In genomic region chr9:13748404-13748797, GRCm38 (mm10) we compare ENCODE assay signal across 8 mouse cellular contexts. TPM values are rescaled to one million over a fixed set of nuclear protein-coding genes. Genes with fewer than 3 reads are reported as not detected.
DNase-seq lines count a peak whose midpoint lies in the region; ATAC-seq and TF ChIP-seq lines count a peak whose summit lies in the region.

Mtmr2 (plus strand) TSS chr9:13748410.

- peak within 1 kb of the TSS; percentile 98 for H3K27ac ChIP-seq in testis, adult 2 months (ENCODE audit: control insufficient read depth, insufficient read depth, low read depth, low read length)
- peak within 1 kb of the TSS; percentile 99 for H3K27ac ChIP-seq in heart, embryonic 10.5 days
- H3K27ac ChIP-seq in midbrain, postnatal 0 days (ENCODE audit: low read depth, low read length), result peak within 1 kb of the TSS; percentile 93

- no peaks in the 10 kb centered on the region for H3K4me1 ChIP-seq in testis, adult 2 months (ENCODE audit: control insufficient read depth, insufficient read depth, low read length)
- peaks cover 11% of the 10 kb centered on the region; the same call in 1 of the 2 replicates for H3K4me1 ChIP-seq in heart, embryonic 10.5 days
- no peaks in the 10 kb centered on the region for H3K4me1 ChIP-seq in midbrain, postnatal 0 days (ENCODE audit: insufficient read depth, low read length)

- peak within 1 kb of the TSS; percentile 70 for H3K4me2 ChIP-seq in midbrain, postnatal 0 days (ENCODE audit: low read depth, low read length, poor library complexity, severe bottlenecking)

- no peak for ATAC-seq in midbrain, postnatal 0 days (ENCODE audit: low FRiP score)

- no peaks in the 10 kb centered on the region for H3K9me3 ChIP-seq in heart, embryonic 10.5 days
- no peaks in the 10 kb centered on the region for H3K9me3 ChIP-seq in midbrain, postnatal 0 days (ENCODE audit: low read length)

- no peaks in the 10 kb centered on the region for H3K36me3 ChIP-seq in testis, adult 2 months (ENCODE audit: control insufficient read depth, insufficient read depth, low read length)
- H3K36me3 ChIP-seq in heart, embryonic 10.5 days, result no peaks in the 10 kb centered on the region
- H3K36me3 ChIP-seq in midbrain, postnatal 0 days (ENCODE audit: insufficient read depth, low read length), result no peaks in the 10 kb centered on the region

- H3K4me3 ChIP-seq in testis, adult 2 months (ENCODE audit: control insufficient read depth, low read depth, low read length), result peak within 1 kb of the TSS; percentile 92
- H3K4me3 ChIP-seq in heart, embryonic 10.5 days, result peak within 1 kb of the TSS; percentile 94
- peak within 1 kb of the TSS; percentile 98 for H3K4me3 ChIP-seq in midbrain, postnatal 0 days (ENCODE audit: low read depth, low read length)

- TF ChIP-seq POLR2A in testis, adult 2 months (IDR thresholded peaks at IDR 0.05; ENCODE audit: control insufficient read depth, low read depth, low read length), result no peak

- DNase-seq in testis, postnatal 14 days (ENCODE audit: low spot score), result no peak
- DNase-seq in embryo, embryonic 11 days, result peak; percentile 1
- no peak for DNase-seq in heart, embryonic 10.5 days (ENCODE audit: low spot score)
- DNase-seq in left cerebral cortex, adult 8-10 months (ENCODE audit: low spot score in 2 of 2), result no peak
- DNase-seq in midbrain, postnatal 0 days (ENCODE audit: low spot score), result no peak
- DNase-seq in frontal cortex, postnatal 10 days (ENCODE audit: low spot score in 2 of 2), result no peak
- DNase-seq in lung, postnatal 36 days, result no peak

- TF ChIP-seq CTCF in testis, adult 2 months (IDR thresholded peaks at IDR 0.05; ENCODE audit: control insufficient read depth, insufficient read depth, insufficient replicate concordance, low read depth, low read length), result no peak
- TF ChIP-seq CTCF in midbrain, postnatal 0 days (IDR thresholded peaks at IDR 0.05), result no peak

- H3K27me3 ChIP-seq in testis, adult 2 months (ENCODE audit: control insufficient read depth, insufficient read depth, low read length), result no peaks in the 10 kb centered on the region
- H3K27me3 ChIP-seq in heart, embryonic 10.5 days (ENCODE audit: insufficient read depth, poor library complexity, severe bottlenecking), result no peaks in the 10 kb centered on the region
- H3K27me3 ChIP-seq in midbrain, postnatal 0 days (ENCODE audit: insufficient read depth, low read length), result no peaks in the 10 kb centered on the region

- peak within 1 kb of the TSS; percentile 97 for H3K9ac ChIP-seq in midbrain, postnatal 0 days (replicated peaks; ENCODE audit: low read length, poor library complexity, severe bottlenecking)

- WGBS in heart, embryonic 10.5 days, result 51% methylated on average over 2 of the region's 2 CpGs
- 49% methylated on average over 2 of the region's 2 CpGs for WGBS in midbrain, postnatal 0 days

RNA-seq across cellular contexts. Expression of gene Mtmr2, which starts in this region (rescaled TPM):
- 15.6 and 22.1 TPM in 2 replicates for polyA plus RNA-seq in testis, adult 2 months (2012; rRNA removed)
- polyA plus RNA-seq in heart, embryonic 10.5 days (2016; fragmentation: Nextera tagmentation; extraction: Ambion mirVana), result 58.3 and 62.1 TPM in 2 replicates
- total RNA-seq in left cerebral cortex, adult 8-10 months (2022), result 10 to 100 TPM; 52.2 to 59.7 (median 57.5) TPM
- 43.0 and 57.0 TPM in 2 replicates for total RNA-seq in midbrain, postnatal 0 days (2014; rRNA removed)
- polyA plus RNA-seq in midbrain, postnatal 0 days (2015; fragmentation: Nextera tagmentation; extraction: Ambion mirVana), result 47.7 and 48.0 TPM in 2 replicates
